Mouse (Mus musculus) embryo, embryonic 9.5 days (tissue): Measurements from ENCODE around the gene Itprip.

Experiments
- DNase-seq: peaks from one replicate; pipeline ENCODE4 v3.0.0-alpha.2; 2017; ENCODE audit errors: extremely low spot score

Gene Itprip

DNA sequence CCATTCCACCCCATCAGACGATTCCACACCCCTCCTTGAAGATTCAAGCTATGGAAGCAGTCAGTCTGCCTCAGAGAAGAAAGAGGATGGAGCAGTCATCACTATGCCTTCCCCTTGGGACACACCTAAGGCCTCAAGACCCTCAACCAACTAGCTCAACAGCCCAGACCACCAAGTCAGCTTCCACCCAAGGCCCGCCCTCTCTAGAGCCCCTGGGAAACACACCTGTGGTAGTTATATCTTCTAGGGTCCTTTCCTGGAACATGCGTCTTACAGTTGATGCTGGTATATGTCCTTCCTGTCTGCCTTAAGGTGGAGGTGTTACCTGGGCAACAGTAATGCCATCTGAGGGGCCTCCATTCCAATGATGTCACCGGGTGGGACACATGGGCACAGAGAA, 4.9 kb downstream of the Itprip start:
- DNase-seq, result no peak

DNA sequence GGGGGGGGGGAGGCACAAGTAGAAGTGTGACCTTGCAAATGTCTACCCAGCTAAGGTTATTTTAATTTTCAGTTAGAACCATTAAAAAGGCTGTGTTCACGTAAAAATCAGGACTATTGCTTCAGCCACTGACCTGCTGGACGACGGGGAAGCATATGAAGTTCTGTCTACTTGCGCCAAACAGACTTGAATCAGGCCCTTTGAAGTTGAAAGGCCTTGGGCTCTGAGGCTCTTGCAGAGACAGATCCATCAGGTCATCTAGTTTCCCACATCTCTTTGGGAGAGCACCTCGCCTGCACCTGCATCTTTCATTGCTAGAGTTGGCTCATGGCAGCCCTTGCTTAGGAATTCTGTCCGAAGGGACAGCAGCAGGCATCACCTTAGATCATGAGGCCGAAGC, 5.8 kb downstream of the Itprip start:
- no peak for DNase-seq

- DNase-seq, result no peak
Observed at GRCm38 (mm10) chr19:47910751-47911150, 8.3 kb downstream of the Itprip start.

- no peak for DNase-seq
Observed at GRCm38 (mm10) chr19:47910117-47910618, 8.9 kb downstream of the Itprip start.

DNA sequence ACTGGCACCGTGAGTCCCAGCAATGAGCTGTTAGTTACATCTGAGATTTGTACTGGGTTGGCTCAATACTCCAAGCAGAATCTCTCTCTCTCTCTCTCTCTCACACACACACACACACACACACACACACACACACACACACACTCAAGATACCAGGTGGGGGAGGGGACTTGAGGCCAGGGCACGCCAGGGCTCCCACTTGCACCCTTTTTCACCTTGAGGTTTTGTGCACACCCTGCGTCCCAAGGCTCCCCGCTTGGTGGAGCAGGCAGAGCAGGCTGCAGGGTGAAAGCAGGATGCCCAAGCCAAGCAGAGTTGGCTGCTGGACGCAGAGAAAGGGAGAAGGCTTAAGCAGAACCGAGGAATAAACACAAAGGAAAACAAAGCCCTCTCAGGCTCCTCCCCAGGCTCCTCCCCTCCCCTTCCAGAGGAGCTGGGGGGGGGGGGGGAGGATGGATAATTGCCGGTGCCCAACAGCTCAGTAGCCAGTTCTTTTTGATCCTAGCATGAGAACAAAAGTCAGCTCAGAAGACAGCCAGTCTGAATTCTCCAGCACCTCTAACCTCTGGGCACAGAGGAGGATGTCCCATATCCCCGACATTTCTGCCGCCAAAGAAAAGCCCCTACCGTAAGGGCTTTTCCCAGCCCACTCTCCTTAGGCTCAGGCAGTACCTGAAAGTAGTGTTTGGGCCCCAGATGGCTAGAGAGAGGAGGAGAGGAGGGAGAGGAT, 9.5 kb downstream of the Itprip start:
- DNase-seq, result peak; percentile 78

DNA sequence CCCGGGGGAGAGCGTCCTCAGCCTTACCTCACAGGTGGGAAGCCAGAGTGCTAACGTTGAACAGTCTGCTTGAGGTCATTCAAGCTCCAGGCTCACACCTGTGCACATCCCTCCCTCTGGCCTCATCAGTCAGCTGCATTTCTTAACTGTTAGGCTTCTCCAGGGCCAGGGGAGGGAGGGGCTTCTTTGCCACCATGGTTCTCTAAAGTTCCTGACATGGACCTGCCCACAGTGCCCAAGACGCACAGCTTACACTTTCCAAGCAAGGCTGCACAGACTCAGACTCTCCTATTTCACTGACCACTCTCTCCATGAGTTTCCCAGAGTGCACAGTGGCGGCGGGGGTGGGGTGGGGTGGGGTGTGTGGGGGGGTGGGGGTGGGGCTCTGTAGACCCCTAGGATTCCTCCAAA, 10.1 kb downstream of the Itprip start:
- DNase-seq, result peak; percentile 19

GRCm38 (mm10) chr19:47907596-47907995, 11.5 kb downstream of the Itprip start:
- DNase-seq, result no peak

- no peak for DNase-seq
Observed at GRCm38 (mm10) chr19:47905603-47906002, 13.5 kb downstream of the Itprip start.

- DNase-seq, result no peak
Observed at GRCm38 (mm10) chr19:47905081-47905480, 14.0 kb downstream of the Itprip start.

DNA sequence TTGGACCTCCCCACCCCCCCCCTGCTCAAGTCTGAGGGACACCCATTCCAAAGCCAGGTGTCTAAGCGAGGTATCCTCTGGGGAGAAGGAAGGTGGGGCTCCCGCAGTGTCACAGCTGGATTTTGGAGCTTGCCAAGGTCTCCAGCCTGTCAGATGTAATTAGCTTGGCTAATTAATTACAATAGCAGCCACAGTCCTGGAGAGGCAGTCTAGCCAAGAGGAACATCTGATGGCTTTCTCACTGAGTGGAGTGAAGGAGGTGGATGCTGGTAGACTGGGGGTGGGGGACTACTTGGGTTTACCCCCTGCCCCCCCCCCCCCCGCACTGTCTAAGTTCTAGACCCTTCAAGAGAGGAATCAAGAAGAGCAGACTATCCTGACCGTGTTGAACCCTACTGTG, 15.4 kb downstream of the Itprip start:
- DNase-seq, result no peak

DNA sequence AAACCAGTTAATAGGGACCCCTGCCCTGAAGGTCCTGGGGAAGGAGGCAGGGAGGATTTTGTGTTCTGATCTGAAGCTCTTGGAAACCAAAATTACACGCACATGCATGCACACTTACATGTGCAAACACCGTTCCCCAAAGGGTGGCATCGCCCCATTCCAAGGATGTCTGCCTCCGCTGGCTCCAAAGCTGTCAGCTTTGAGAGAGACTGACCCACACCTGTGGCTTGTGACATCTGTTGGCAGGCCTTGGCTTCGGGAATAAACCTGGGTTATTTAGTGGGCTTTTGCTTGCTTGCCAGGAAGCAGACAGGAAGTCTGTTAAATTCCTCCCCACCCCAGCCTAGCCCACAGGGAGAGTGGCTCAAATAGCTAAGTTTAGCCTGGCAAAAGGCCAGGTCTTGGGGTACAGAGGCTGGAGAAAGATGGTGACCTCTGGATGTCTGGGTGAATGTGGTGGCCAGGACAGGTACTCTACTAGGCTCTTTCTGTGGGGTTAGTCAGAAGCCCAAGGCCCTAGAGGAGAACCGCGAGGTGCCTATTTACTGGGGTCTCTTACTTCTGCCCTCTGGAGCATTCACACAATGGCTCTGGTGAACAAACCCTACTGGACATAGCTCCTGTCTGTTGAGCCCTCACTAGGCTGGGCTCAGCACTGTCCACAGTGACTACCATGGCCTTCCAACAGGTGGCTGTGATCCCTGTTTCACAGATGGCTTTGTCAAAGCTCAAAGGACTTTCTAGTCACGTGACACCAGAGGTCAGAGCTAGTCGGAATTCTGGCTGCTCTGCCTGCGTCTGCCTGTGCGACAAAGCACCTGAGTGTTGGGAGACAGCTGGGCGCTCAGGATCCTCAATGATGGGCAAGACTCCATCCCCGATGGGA, 16.5 kb downstream of the Itprip start:
- DNase-seq, result no peak

DNA sequence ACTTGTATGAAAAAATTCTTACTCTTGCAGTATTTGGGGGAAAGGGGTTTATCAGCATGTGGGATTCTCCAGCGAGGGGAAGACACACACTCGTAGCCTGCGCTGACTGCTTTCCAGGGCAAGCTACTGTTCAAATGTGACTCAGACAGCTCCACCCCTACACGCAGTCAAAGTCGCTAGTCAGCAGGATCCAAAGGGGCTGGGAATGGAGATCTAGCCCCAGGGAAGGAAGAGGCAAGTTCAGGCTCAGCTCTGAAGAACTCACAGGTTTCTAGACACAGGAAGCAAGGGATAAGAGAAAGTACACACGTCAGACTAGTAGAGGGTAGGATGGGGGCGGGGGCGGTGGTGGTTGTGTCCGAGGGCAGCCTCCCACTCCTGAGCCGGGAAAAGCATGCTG, 18.5 kb downstream of the Itprip start:
- DNase-seq, result no peak

DNA sequence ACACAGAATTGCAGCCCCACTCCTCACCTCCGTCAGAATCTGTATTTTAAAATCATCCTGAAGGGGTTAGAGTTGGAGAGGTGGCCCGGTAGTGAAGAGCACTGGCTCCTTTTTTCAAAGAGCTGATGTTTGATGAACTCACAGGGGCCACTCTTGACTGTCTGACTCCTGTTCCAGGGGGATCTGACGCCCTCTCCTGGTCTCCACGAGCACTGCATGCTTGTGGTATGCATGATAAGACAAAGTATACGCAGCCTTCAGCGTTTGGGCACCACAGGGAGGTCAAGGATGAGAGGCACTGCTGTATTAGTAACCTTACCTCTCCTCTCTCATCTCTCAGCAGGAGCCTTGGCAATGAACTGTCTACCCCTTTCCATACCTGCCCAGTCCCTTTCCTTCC, 19.1 kb downstream of the Itprip start:
- DNase-seq, result no peak

- no peak for DNase-seq
Observed at GRCm38 (mm10) chr19:47898472-47899079, 20.5 kb downstream of the Itprip start.

GRCm38 (mm10) chr19:47893092-47893491, 26.0 kb downstream of the Itprip start:
- no peak for DNase-seq

- no peak for DNase-seq
Observed at GRCm38 (mm10) chr19:47891562-47892312, 27.4 kb downstream of the Itprip start.

DNA sequence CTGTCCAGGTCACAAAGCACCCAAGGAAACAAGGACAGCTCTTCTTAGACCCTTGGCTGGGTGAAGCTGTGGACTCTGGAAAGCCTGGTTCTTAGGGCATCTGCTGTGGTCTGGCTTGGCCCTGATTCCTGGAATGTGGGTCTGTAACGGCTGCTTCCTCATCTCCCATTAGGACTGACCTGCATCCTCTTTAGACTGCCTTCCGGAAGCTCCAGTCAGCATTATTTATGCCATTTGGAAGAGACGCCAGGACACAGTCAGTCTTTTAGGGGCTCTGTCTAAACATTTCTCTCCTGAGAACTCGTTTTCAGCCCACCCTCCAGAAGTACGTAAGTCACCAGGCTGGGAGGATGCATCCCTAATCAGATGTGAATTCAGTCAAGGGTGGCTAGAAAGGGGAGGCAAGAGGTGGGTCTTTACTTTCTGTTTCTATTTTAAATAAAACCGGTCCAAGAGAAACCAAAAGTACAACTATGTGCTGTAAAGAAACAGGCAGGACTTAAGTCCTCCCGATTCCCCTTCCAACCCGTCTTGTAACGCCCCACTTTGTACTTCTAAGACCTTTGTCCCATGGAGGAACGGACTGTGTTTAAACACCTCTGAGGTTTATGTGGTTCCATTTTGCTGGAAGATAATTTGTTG, 28.5 kb downstream of the Itprip start:
- no peak for DNase-seq

GRCm38 (mm10) chr19:47888037-47888436, 31.1 kb downstream of the Itprip start:
- DNase-seq, result no peak

GRCm38 (mm10) chr19:47887417-47887816, 31.7 kb downstream of the Itprip start:
- no peak for DNase-seq

DNA sequence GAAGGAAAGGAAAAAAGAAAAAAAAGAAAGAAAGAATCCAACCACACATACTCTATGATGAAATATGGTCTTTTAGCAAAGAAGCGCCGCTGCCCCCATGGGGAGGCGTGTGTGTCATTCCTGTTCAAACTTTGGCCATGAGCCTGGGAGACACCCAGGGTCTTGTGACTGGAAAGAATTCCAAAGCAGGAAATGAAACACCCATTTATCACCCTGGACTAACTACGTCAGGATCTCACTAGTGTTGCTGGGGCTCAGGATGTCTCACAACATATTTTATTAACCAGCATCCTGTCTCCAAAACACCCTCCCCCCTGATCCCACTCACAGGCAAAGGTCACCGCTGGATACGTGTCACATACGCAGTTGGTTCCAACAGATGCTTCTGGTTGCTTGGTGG, 32.5 kb downstream of the Itprip start:
- no peak for DNase-seq

DNA sequence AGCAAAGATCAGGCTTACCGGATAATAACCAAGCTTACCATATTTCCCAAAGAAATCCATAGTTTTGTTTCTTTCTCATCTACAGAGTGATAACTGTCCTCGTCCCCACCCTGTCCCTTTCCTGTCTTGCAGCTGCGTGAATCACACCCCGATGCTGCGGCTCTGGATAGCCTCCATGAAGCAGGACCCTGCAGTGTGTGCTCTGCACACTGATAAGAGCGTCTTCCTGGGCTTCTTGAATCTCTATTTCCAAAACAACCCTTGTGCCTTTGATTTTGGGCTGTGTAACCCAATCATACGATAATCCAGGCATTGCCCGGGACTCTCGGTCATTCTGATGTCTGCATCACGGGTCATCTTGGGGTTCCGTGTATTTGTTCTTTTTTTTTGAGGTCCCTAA, 33.2 kb downstream of the Itprip start:
- no peak for DNase-seq
